Mouse (Mus musculus): ENCODE measurements around the gene Kdm7a. TPM values are rescaled to one million over a fixed set of nuclear protein-coding genes. Genes with fewer than 3 reads are reported as not detected.

The Kdm7a gene
- total RNA-seq, 2 experiments from 2014 or later, result 18.7 to 18.8 TPM

- DNase-seq, result no peak
These were observed 1.6 kb upstream of the Kdm7a start for GRCm38 (mm10) chr6:39208181-39208580.

- peak; percentile 46 to 76 for DNase-seq
These were observed 674 bp downstream of the Kdm7a start for GRCm38 (mm10) chr6:39205650-39206580.

GRCm38 (mm10) chr6:39205064-39205649 lies 1.4 kb downstream of the Kdm7a start:
- peak; percentile 88 to 90 for DNase-seq

GRCm38 (mm10) chr6:39204444-39204843 lies 2.1 kb downstream of the Kdm7a start:
- no peak for DNase-seq

GRCm38 (mm10) chr6:39203236-39203635 lies 3.4 kb downstream of the Kdm7a start:
- no peak for DNase-seq

GRCm38 (mm10) chr6:39193006-39193405 lies 13.6 kb downstream of the Kdm7a start:
- no peak for DNase-seq

- no peak for DNase-seq
These were observed 15.1 kb downstream of the Kdm7a start for GRCm38 (mm10) chr6:39191518-39191917.

GRCm38 (mm10) chr6:39187227-39187626 lies 19.4 kb downstream of the Kdm7a start:
- no peak for DNase-seq

- DNase-seq, result no peak
These were observed 37.5 kb downstream of the Kdm7a start for GRCm38 (mm10) chr6:39169089-39169488.

GRCm38 (mm10) chr6:39164891-39165290 lies 41.7 kb downstream of the Kdm7a start:
- no peak for DNase-seq

GRCm38 (mm10) chr6:39161975-39162374 lies 44.6 kb downstream of the Kdm7a start:
- DNase-seq, result no peak

- no peak for DNase-seq
These were observed 60.5 kb downstream of the Kdm7a start for GRCm38 (mm10) chr6:39146041-39146440.

- DNase-seq, result no peak
These were observed 74.0 kb downstream of the Kdm7a start for GRCm38 (mm10) chr6:39132556-39132955.

GRCm38 (mm10) chr6:39131480-39131879 lies 75.1 kb downstream of the Kdm7a start:
- DNase-seq, result no peak

GRCm38 (mm10) chr6:39124719-39125118 lies 81.9 kb downstream of the Kdm7a start:
- DNase-seq, result no peak

- DNase-seq, result no peak
These were observed 85.9 kb downstream of the Kdm7a start for GRCm38 (mm10) chr6:39120685-39121084.

GRCm38 (mm10) chr6:39118456-39118881 lies 88.1 kb downstream of the Kdm7a start:
- peak in 1 of 2 experiments; percentile 64 for DNase-seq

GRCm38 (mm10) chr6:39117584-39118455 lies 88.8 kb downstream of the Kdm7a start, which contains the start of gene Parp12:
TSS of gene Parp12 (minus strand) at chr6:39118349.
- peak; percentile 90 to 93 for DNase-seq

- no peak for DNase-seq
These were observed 91.2 kb downstream of the Kdm7a start for GRCm38 (mm10) chr6:39115438-39115837.

GRCm38 (mm10) chr6:39113141-39113540 lies 93.4 kb downstream of the Kdm7a start:
- no peak for DNase-seq

GRCm38 (mm10) chr6:39112701-39113100 lies 93.9 kb downstream of the Kdm7a start:
- no peak for DNase-seq

- no peak for DNase-seq
These were observed 99.8 kb downstream of the Kdm7a start for GRCm38 (mm10) chr6:39106812-39107211.

Data from heart, adult 18-20 months (tissue).